Mouse (Mus musculus): ENCODE data around the gene Bax. TPM values are rescaled to one million over a fixed set of nuclear protein-coding genes. Genes with fewer than 3 reads are reported as not detected.

Gene Bax
- polyA plus RNA-seq, 1 experiment from 2014 or later, result 206 TPM

GRCm38 (mm10) chr7:45494548-45494947 lies 27.9 kb upstream of the Bax start:
- Histone ChIP-seq H3K9ac (ENCODE audit: low read length) (no peak overlapping the region), H3K4me2 (ENCODE audit: low read depth) (no peak overlapping the region), H3K27ac (ENCODE audit: low read depth, low read length) (no peak overlapping the region), H3K9me3 (ENCODE audit: control insufficient read depth, low read length) (no peaks in the 10 kb centered on the region), H3K36me3 (ENCODE audit: control insufficient read depth, insufficient read depth, low read length) (peaks cover 10% of the 10 kb centered on the region; the same call in 1 of the 2 replicates), H3K4me1 (ENCODE audit: control insufficient read depth, insufficient read depth, low read length) (no peaks in the 10 kb centered on the region), H3K4me3 (ENCODE audit: low read depth, low read length) (no peak overlapping the region), H3K27me3 (ENCODE audit: control insufficient read depth, insufficient read depth, low read length) (no peaks in the 10 kb centered on the region)
- ATAC-seq (ENCODE audit: insufficient read depth, low FRiP score, low TSS enrichment) (no peak), DNase-seq (ENCODE audit: low spot score) (no peak)
- WGBS, result 84% methylated on average over 9 of the region's 9 CpGs

- no peak overlapping the region for H3K4me3 ChIP-seq (ENCODE audit: low read depth, low read length)
- H3K36me3 ChIP-seq (ENCODE audit: control insufficient read depth, insufficient read depth, low read length), result peaks cover 10% of the 10 kb centered on the region; the same call in 1 of the 2 replicates
- ATAC-seq (ENCODE audit: insufficient read depth, low FRiP score, low TSS enrichment) (no peak), DNase-seq (ENCODE audit: low spot score) (no peak)
- no peak overlapping the region for H3K4me2 ChIP-seq (ENCODE audit: low read depth)
- H3K27ac ChIP-seq (ENCODE audit: low read depth, low read length), result no peak overlapping the region
- H3K27me3 ChIP-seq (ENCODE audit: control insufficient read depth, insufficient read depth, low read length), result no peaks in the 10 kb centered on the region
- H3K9me3 ChIP-seq (ENCODE audit: control insufficient read depth, low read length), result no peaks in the 10 kb centered on the region
- H3K4me1 ChIP-seq (ENCODE audit: control insufficient read depth, insufficient read depth, low read length), result no peaks in the 10 kb centered on the region
- WGBS, result 91% methylated on average over 5 of the region's 5 CpGs
- no peak overlapping the region for H3K9ac ChIP-seq (ENCODE audit: low read length)
Observed at GRCm38 (mm10) chr7:45492951-45493350, 26.3 kb upstream of the Bax start.

DNA sequence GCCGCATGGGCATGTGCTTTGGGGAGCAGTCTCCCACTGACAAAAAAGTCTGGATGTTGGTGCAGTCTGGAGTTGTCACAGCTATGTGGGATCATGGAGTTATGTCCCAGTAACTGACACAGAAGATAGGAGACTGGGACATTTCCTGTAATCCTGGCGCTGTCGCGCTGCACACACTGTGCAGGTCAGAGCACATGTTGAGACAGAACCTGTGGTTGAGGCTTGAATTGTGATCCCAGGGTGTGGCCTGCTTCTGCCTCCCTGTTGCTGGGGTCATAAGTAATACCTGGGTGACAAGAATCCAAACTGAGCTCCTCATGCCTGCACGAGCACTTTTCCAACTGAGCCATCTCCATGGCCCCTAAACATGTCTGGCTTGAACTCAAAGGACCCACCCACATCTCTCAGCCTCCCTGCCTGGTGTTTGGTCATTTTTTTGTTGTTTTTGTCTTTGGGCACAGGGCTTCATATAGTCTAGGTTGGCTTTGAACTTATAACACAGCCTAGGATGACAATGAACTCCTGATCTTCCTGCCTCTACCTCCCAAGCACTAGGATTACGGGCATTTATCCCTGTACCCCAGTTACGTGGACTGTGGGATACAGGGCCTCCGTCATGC lies 25.6 kb upstream of the Bax start:
- Histone ChIP-seq H3K4me2 (ENCODE audit: low read depth) (no peak overlapping the region), H3K27ac (ENCODE audit: low read depth, low read length) (no peak overlapping the region), H3K9me3 (ENCODE audit: control insufficient read depth, low read length) (no peaks in the 10 kb centered on the region), H3K9ac (ENCODE audit: low read length) (no peak overlapping the region), H3K4me3 (ENCODE audit: low read depth, low read length) (no peak overlapping the region), H3K36me3 (ENCODE audit: control insufficient read depth, insufficient read depth, low read length) (peaks cover 10% of the 10 kb centered on the region; the same call in 1 of the 2 replicates), H3K27me3 (ENCODE audit: control insufficient read depth, insufficient read depth, low read length) (no peaks in the 10 kb centered on the region), H3K4me1 (ENCODE audit: control insufficient read depth, insufficient read depth, low read length) (no peaks in the 10 kb centered on the region)
- DNase-seq (ENCODE audit: low spot score), result no peak
- 96% methylated on average over 8 of the region's 8 CpGs for WGBS
- no peak for ATAC-seq (ENCODE audit: insufficient read depth, low FRiP score, low TSS enrichment)

DNA sequence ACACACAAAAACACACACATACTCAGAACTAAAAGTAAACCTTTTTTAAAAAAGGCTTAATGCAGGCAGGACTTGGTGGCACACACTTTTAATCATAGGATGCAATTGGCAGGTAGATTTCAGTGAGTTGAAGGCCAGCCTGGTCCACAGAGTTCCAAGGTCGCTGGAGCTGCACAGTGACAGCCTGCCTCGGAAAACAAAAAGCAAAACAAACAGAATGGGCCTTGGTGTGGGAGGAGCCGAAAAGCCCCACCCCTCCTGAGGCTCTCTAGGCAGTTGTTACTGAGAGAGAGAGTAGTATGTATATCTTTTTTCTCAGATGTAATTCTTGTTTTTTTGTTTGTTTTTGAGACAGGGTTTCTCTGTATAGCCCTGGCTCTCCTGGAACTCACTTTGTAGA lies 24.6 kb upstream of the Bax start:
- Histone ChIP-seq H3K4me2 (ENCODE audit: low read depth) (no peak overlapping the region), H3K9ac (ENCODE audit: low read length) (no peak overlapping the region), H3K9me3 (ENCODE audit: control insufficient read depth, low read length) (no peaks in the 10 kb centered on the region), H3K27ac (ENCODE audit: low read depth, low read length) (no peak overlapping the region), H3K27me3 (ENCODE audit: control insufficient read depth, insufficient read depth, low read length) (no peaks in the 10 kb centered on the region), H3K36me3 (ENCODE audit: control insufficient read depth, insufficient read depth, low read length) (peaks cover 10% of the 10 kb centered on the region; the same call in 1 of the 2 replicates), H3K4me1 (ENCODE audit: control insufficient read depth, insufficient read depth, low read length) (no peaks in the 10 kb centered on the region), H3K4me3 (ENCODE audit: low read depth, low read length) (no peak overlapping the region)
- ATAC-seq (ENCODE audit: insufficient read depth, low FRiP score, low TSS enrichment) (no peak), DNase-seq (ENCODE audit: low spot score) (no peak)
- 16% methylated on average over 3 of the region's 3 CpGs for WGBS

- H3K9me3 ChIP-seq (ENCODE audit: control insufficient read depth, low read length), result no peaks in the 10 kb centered on the region
- H3K9ac ChIP-seq (ENCODE audit: low read length), result no peak overlapping the region
- ATAC-seq (ENCODE audit: insufficient read depth, low FRiP score, low TSS enrichment) (no peak), DNase-seq (ENCODE audit: low spot score) (peak; percentile 37)
- no peak overlapping the region for H3K4me2 ChIP-seq (ENCODE audit: low read depth)
- H3K27me3 ChIP-seq (ENCODE audit: control insufficient read depth, insufficient read depth, low read length), result no peaks in the 10 kb centered on the region
- H3K4me3 ChIP-seq (ENCODE audit: low read depth, low read length), result no peak overlapping the region
- no peaks in the 10 kb centered on the region for H3K4me1 ChIP-seq (ENCODE audit: control insufficient read depth, insufficient read depth, low read length)
- WGBS, result 22% methylated on average over 9 of the region's 9 CpGs
- no peak overlapping the region for H3K27ac ChIP-seq (ENCODE audit: low read depth, low read length)
- peaks cover 10% of the 10 kb centered on the region; the same call in 1 of the 2 replicates for H3K36me3 ChIP-seq (ENCODE audit: control insufficient read depth, insufficient read depth, low read length)
Observed at GRCm38 (mm10) chr7:45490822-45491221, 24.1 kb upstream of the Bax start.

- Histone ChIP-seq H3K4me3 (ENCODE audit: low read depth, low read length) (no peak overlapping the region), H3K36me3 (ENCODE audit: control insufficient read depth, insufficient read depth, low read length) (peaks cover 9% of the 10 kb centered on the region; the same call in 1 of the 2 replicates), H3K4me2 (ENCODE audit: low read depth) (no peak overlapping the region), H3K27me3 (ENCODE audit: control insufficient read depth, insufficient read depth, low read length) (no peaks in the 10 kb centered on the region), H3K27ac (ENCODE audit: low read depth, low read length) (no peak overlapping the region), H3K9me3 (ENCODE audit: control insufficient read depth, low read length) (no peaks in the 10 kb centered on the region), H3K4me1 (ENCODE audit: control insufficient read depth, insufficient read depth, low read length) (no peaks in the 10 kb centered on the region), H3K9ac (ENCODE audit: low read length) (no peak overlapping the region; the same call in 1 of the 2 replicates)
- no peak for DNase-seq (ENCODE audit: low spot score)
- WGBS, result 65% methylated on average over 7 of the region's 7 CpGs
- no peak for ATAC-seq (ENCODE audit: insufficient read depth, low FRiP score, low TSS enrichment)
Observed at GRCm38 (mm10) chr7:45489578-45489977, 22.9 kb upstream of the Bax start.

GRCm38 (mm10) chr7:45488293-45489204 lies 21.9 kb upstream of the Bax start, which contains the start of gene Dhdh:
Dhdh (minus strand) TSS chr7:45488805.
- H3K9ac ChIP-seq (ENCODE audit: low read length), result peak within 1 kb of the TSS; percentile 71
- no peaks in the 10 kb centered on the region for H3K27me3 ChIP-seq (ENCODE audit: control insufficient read depth, insufficient read depth, low read length)
- H3K9me3 ChIP-seq (ENCODE audit: control insufficient read depth, low read length), result no peaks in the 10 kb centered on the region
- WGBS, result 7% methylated on average over 36 of the region's 38 CpGs
- peak; percentile 71 for DNase-seq (ENCODE audit: low spot score)
- ATAC-seq (ENCODE audit: insufficient read depth, low FRiP score, low TSS enrichment), result peak; percentile 53
- peak within 1 kb of the TSS; percentile 63 for H3K4me2 ChIP-seq (ENCODE audit: low read depth)
- H3K36me3 ChIP-seq (ENCODE audit: control insufficient read depth, insufficient read depth, low read length), result peaks cover 5% of the 10 kb centered on the region; the same call in 1 of the 2 replicates
- peak within 1 kb of the TSS; percentile 49; the same call in 1 of the 2 replicates for H3K27ac ChIP-seq (ENCODE audit: low read depth, low read length)
- H3K4me3 ChIP-seq (ENCODE audit: low read depth, low read length), result peak within 1 kb of the TSS; percentile 43
- H3K4me1 ChIP-seq (ENCODE audit: control insufficient read depth, insufficient read depth, low read length), result no peaks in the 10 kb centered on the region

GRCm38 (mm10) chr7:45487861-45488292 lies 21.2 kb upstream of the Bax start:
- Histone ChIP-seq H3K4me2 (ENCODE audit: low read depth) (peak overlapping the region; percentile 63), H3K27ac (ENCODE audit: low read depth, low read length) (peak overlapping the region; percentile 49; the same call in 1 of the 2 replicates), H3K27me3 (ENCODE audit: control insufficient read depth, insufficient read depth, low read length) (no peaks in the 10 kb centered on the region), H3K4me1 (ENCODE audit: control insufficient read depth, insufficient read depth, low read length) (no peaks in the 10 kb centered on the region), H3K36me3 (ENCODE audit: control insufficient read depth, insufficient read depth, low read length) (peaks cover under 1% of the 10 kb centered on the region; the same call in 1 of the 2 replicates), H3K9ac (ENCODE audit: low read length) (peak overlapping the region; percentile 71), H3K9me3 (ENCODE audit: control insufficient read depth, low read length) (no peaks in the 10 kb centered on the region), H3K4me3 (ENCODE audit: low read depth, low read length) (peak overlapping the region; percentile 43)
- DNase-seq (ENCODE audit: low spot score) (peak; percentile 25), ATAC-seq (ENCODE audit: insufficient read depth, low FRiP score, low TSS enrichment) (no peak)
- 27% methylated on average over 11 of the region's 11 CpGs for WGBS

Measured in neural tube, embryonic 11.5 days (tissue).